Comparison of ENCODE assay signal across 17 mouse cellular contexts in genomic region chr7:132853361-132853760, GRCm38 (mm10). TPM values are rescaled to one million over a fixed set of nuclear protein-coding genes. Genes with fewer than 3 reads are reported as not detected.
DNase-seq lines count a peak whose midpoint lies in the region; ATAC-seq lines count a peak whose summit lies in the region.
"Had no signal": no experiment of that assay in that cellular context is flagged by ENCODE, and none has a peak within 500 bp of the region (broad histone marks: within the 10 kb centered on the region; RNA-seq: fewer than 3 reads in every experiment).

No protein-coding gene starts in this region.

- no peak for DNase-seq in hindbrain, embryonic 10.5 days (ENCODE audit: low spot score)
- DNase-seq in hindbrain, embryonic 11.5 days (ENCODE audit: low spot score) = no peak
- no peak for DNase-seq in neural tube, embryonic 10.5 days (ENCODE audit: extremely low spot score, low spot score)
- no peak for DNase-seq in retina, embryonic 14.5 days (ENCODE audit: low spot score)
- no peak for DNase-seq in thymus, postnatal 4 days
- DNase-seq: cerebellum, adult 8-10 months; kidney, adult 11 months; layer of hippocampus, postnatal 36 days; liver, embryonic 13.5 days; lung, embryonic 14.5 days; right cerebral cortex, postnatal 25 days; thymus, adult 18-20 months had no signal

- no peaks in the 10 kb centered on the region for H3K9me3 ChIP-seq in hindbrain, embryonic 10.5 days
- no peaks in the 10 kb centered on the region for H3K9me3 ChIP-seq in hindbrain, embryonic 11.5 days (ENCODE audit: control insufficient read depth, low read length)
- no peaks in the 10 kb centered on the region for H3K9me3 ChIP-seq in neural tube, embryonic 15.5 days (replicated peaks)
- H3K9me3 ChIP-seq in hindbrain, embryonic 16.5 days (ENCODE audit: control insufficient read depth, low read length) = no peaks in the 10 kb centered on the region
- H3K9me3 ChIP-seq: embryonic facial prominence, embryonic 12.5 days; liver, embryonic 13.5 days; neural tube, embryonic 13.5 days; stomach, embryonic 15.5 days had no signal

- no peak for ATAC-seq in hindbrain, embryonic 11.5 days (ENCODE audit: low FRiP score)
- no peak for ATAC-seq in neural tube, embryonic 15.5 days (ENCODE audit: low FRiP score)
- no peak for ATAC-seq in hindbrain, embryonic 16.5 days

- peaks cover 22% of the 10 kb centered on the region for H3K36me3 ChIP-seq in hindbrain, embryonic 10.5 days
- no peaks in the 10 kb centered on the region for H3K36me3 ChIP-seq in hindbrain, embryonic 11.5 days (ENCODE audit: control insufficient read depth, insufficient read depth, low read length)
- peaks cover 17% of the 10 kb centered on the region for H3K36me3 ChIP-seq in neural tube, embryonic 15.5 days
- H3K36me3 ChIP-seq in hindbrain, embryonic 16.5 days (ENCODE audit: control insufficient read depth, insufficient read depth, low read length) = 0 out of 2 replicates have a peak, but pooled peaks cover 5% of the 10 kb centered on the region

- no peak overlapping the region for H3K9ac ChIP-seq in hindbrain, embryonic 11.5 days (ENCODE audit: low read depth, low read length)
- H3K9ac ChIP-seq in neural tube, embryonic 15.5 days (replicated peaks) = no peak overlapping the region
- H3K9ac ChIP-seq in hindbrain, embryonic 16.5 days (ENCODE audit: low read depth, low read length) = no peak overlapping the region
- H3K9ac ChIP-seq: stomach, embryonic 15.5 days had no signal

- H3K27me3 ChIP-seq in hindbrain, embryonic 10.5 days (ENCODE audit: insufficient read depth, poor library complexity, severe bottlenecking) = no peaks in the 10 kb centered on the region
- no peaks in the 10 kb centered on the region for H3K27me3 ChIP-seq in hindbrain, embryonic 11.5 days (ENCODE audit: control insufficient read depth, insufficient read depth, low read length)
- H3K27me3 ChIP-seq in neural tube, embryonic 15.5 days (replicated peaks) = no peaks in the 10 kb centered on the region
- H3K27me3 ChIP-seq in hindbrain, embryonic 16.5 days (replicated peaks; ENCODE audit: control insufficient read depth, insufficient read depth, low read length) = no peaks in the 10 kb centered on the region
- H3K27me3 ChIP-seq: embryonic facial prominence, embryonic 12.5 days; liver, embryonic 13.5 days; neural tube, embryonic 13.5 days; stomach, embryonic 15.5 days had no signal

- H3K4me2 ChIP-seq in hindbrain, embryonic 11.5 days (replicated peaks; ENCODE audit: low read depth, low read length) = no peak overlapping the region
- H3K4me2 ChIP-seq in neural tube, embryonic 15.5 days = no peak overlapping the region
- no peak overlapping the region for H3K4me2 ChIP-seq in hindbrain, embryonic 16.5 days (ENCODE audit: low read length)

- no peak overlapping the region for H3K4me3 ChIP-seq in hindbrain, embryonic 10.5 days
- H3K4me3 ChIP-seq in hindbrain, embryonic 11.5 days (ENCODE audit: low read depth, low read length) = no peak overlapping the region
- no peak overlapping the region for H3K4me3 ChIP-seq in neural tube, embryonic 15.5 days (replicated peaks)
- H3K4me3 ChIP-seq in hindbrain, embryonic 16.5 days (ENCODE audit: low read length) = no peak overlapping the region

- 0 out of 2 replicates have a peak overlapping the region, but pooled peaks have one; percentile 98 for H3K27ac ChIP-seq in hindbrain, embryonic 10.5 days
- H3K27ac ChIP-seq in hindbrain, embryonic 11.5 days (ENCODE audit: low read depth, low read length) = no peak overlapping the region
- peak overlapping the region; percentile 98 for H3K27ac ChIP-seq in neural tube, embryonic 15.5 days (replicated peaks)
- peak overlapping the region; percentile 54; the same call in 1 of the 2 replicates for H3K27ac ChIP-seq in hindbrain, embryonic 16.5 days (ENCODE audit: low read depth, low read length)

- H3K4me1 ChIP-seq in hindbrain, embryonic 10.5 days (replicated peaks) = peaks cover 18% of the 10 kb centered on the region
- no peaks in the 10 kb centered on the region for H3K4me1 ChIP-seq in hindbrain, embryonic 11.5 days (replicated peaks; ENCODE audit: control insufficient read depth, insufficient read depth, low read length)
- peaks cover 14% of the 10 kb centered on the region for H3K4me1 ChIP-seq in neural tube, embryonic 15.5 days
- H3K4me1 ChIP-seq in hindbrain, embryonic 16.5 days (ENCODE audit: control insufficient read depth, insufficient read depth, low read depth, low read length) = peaks cover 8% of the 10 kb centered on the region
- H3K4me1 ChIP-seq: embryonic facial prominence, embryonic 12.5 days; stomach, embryonic 15.5 days had no signal

- WGBS in hindbrain, embryonic 10.5 days = 87% methylated on average over 6 of the region's 6 CpGs
- 91% methylated on average over 6 of the region's 6 CpGs for WGBS in hindbrain, embryonic 11.5 days
- WGBS in neural tube, embryonic 15.5 days = 78% methylated on average over 6 of the region's 6 CpGs
- 83% methylated on average over 6 of the region's 6 CpGs for WGBS in hindbrain, embryonic 16.5 days

RNA-seq across cellular contexts. Expression of gene Eef1akmt2, which starts 0.9 kb away (rescaled TPM):
- 76.6 and 80.1 TPM in 2 replicates for polyA plus RNA-seq in hindbrain, embryonic 10.5 days (2016; fragmentation: Nextera tagmentation; extraction: Ambion mirVana)
- polyA plus RNA-seq in hindbrain, embryonic 11.5 days (2014; fragmentation: Nextera tagmentation; extraction: Ambion mirVana) = 93.0 and 93.5 TPM in 2 replicates
- 76.3 and 84.5 TPM in 2 replicates for polyA plus RNA-seq in neural tube, embryonic 15.5 days (2015; fragmentation: Nextera tagmentation; extraction: Ambion mirVana)
- 79.0 and 87.6 TPM in 2 replicates for polyA plus RNA-seq in hindbrain, embryonic 16.5 days (2015; fragmentation: Nextera tagmentation; extraction: Ambion mirVana)

RNA-seq across cellular contexts. Expression of gene Abraxas2, which starts 5.7 kb away (rescaled TPM):
- polyA plus RNA-seq in hindbrain, embryonic 10.5 days (2016; fragmentation: Nextera tagmentation; extraction: Ambion mirVana) = 30.7 and 35.5 TPM in 2 replicates
- 39.0 TPM in 2 replicates for polyA plus RNA-seq in hindbrain, embryonic 11.5 days (2014; fragmentation: Nextera tagmentation; extraction: Ambion mirVana)
- 32.6 and 34.5 TPM in 2 replicates for polyA plus RNA-seq in neural tube, embryonic 15.5 days (2015; fragmentation: Nextera tagmentation; extraction: Ambion mirVana)
- polyA plus RNA-seq in hindbrain, embryonic 16.5 days (2015; fragmentation: Nextera tagmentation; extraction: Ambion mirVana) = 34.0 and 35.7 TPM in 2 replicates

RNA-seq across cellular contexts. Expression of gene Fam53b, which starts 39.7 kb away (rescaled TPM):
- 25.5 and 27.7 TPM in 2 replicates for polyA plus RNA-seq in hindbrain, embryonic 10.5 days (2016; fragmentation: Nextera tagmentation; extraction: Ambion mirVana)
- polyA plus RNA-seq in hindbrain, embryonic 11.5 days (2014; fragmentation: Nextera tagmentation; extraction: Ambion mirVana) = 16.9 and 17.0 TPM in 2 replicates
- polyA plus RNA-seq in neural tube, embryonic 15.5 days (2015; fragmentation: Nextera tagmentation; extraction: Ambion mirVana) = 12.4 and 14.2 TPM in 2 replicates
- polyA plus RNA-seq in hindbrain, embryonic 16.5 days (2015; fragmentation: Nextera tagmentation; extraction: Ambion mirVana) = 14.7 and 16.3 TPM in 2 replicates
